Mouse (Mus musculus): Measurements from ENCODE around the gene Lbr.

DNA sequence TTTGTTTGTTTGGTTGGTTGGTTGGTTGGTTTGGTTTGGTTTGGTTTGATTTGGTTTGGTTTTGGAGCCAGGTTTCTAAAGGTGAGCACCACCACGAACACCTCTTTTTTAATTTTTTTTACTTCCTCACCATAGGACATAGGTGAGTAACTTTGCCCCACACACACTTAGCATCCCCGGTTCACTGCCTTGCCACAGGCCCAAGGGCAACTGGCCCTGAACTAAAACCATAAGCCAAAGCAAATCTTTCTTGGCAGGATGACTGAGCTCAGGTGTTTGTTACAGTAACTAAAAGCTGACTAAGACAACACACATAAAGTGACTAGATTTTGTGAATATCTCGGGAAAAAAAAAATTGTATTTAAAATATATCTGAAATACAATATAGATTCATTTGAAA, 4.5 kb upstream of the Lbr start:
- no peak for TF ChIP-seq POLR2A (IDR thresholded peaks at IDR 0.05; ENCODE audit: borderline replicate concordance, low read depth, low read length)
- TF ChIP-seq CTCF (IDR thresholded peaks at IDR 0.05; ENCODE audit: low read depth, low read length): no peak
